Mouse (Mus musculus) adrenal gland, postnatal 14 days (tissue): ENCODE data around the gene Actrt2. TPM values are rescaled to one million over a fixed set of nuclear protein-coding genes. Genes with fewer than 3 reads are reported as not detected.

Experiments used
- DNase-seq: peaks from one replicate; pipeline ENCODE4 v3.0.0; 2021; ENCODE audit warnings: mixed read lengths
- total RNA-seq: library from RNA; stranded (reverse); gene quantifications from 2 replicates; pipeline ENCODE4 v1.2.3, GENCODE M21; 2021

Actrt2 gene
- total RNA-seq, 1 experiment from 2014 or later = not detected

DNA sequence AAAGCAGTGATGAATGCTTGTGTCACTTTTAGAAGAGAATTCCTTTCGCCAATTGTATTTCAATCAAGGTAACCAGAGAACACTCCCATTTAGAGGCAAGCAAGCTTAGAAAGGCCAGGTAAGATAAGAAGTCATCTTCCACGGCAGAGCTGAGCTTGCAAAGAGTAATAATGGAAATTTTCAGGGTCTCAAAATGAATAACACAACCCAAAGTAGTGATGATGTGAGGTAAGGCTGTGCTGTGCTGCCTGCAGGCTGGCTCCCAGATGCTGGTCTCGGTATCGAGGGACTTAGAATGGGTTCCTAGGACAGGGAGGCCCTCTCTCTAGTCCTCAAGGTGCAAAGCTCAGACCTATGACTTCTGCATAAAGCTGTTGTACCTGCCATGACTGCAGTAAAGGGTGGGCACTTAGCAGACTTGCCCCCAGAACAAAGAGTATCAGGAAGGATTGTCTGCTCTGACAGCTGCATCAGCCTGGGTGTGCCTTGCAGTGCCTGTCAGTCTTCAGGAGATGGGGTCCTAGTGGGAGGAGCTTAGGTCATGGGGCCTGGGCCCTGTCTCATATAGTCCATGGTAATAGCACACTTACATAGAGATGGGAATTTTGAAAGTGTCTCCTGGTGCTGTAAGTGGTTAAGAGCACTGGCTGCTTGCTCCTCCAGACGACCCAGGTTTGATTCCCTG, 15.5 kb upstream of the Actrt2 start:
- no peak for DNase-seq

DNA sequence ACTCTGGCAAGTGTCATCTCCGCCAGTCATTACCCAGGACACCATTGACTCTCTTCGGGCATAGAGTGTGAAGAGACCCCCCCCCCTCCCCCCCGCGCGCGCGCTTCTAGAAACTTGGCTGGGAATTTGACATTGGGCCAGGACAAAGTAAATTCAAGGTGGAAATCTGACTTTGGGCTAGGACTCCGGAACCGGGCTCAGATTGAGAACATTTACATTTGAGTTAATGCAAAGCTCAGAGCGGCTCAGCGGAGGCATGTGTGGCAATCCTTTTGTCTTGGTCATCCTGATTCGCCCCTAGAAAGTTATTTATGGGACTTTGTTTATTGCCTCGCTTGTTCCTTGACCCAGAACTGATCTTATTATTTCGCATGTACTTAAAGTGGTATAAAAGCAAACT, 14.6 kb upstream of the Actrt2 start:
- DNase-seq = no peak

DNA sequence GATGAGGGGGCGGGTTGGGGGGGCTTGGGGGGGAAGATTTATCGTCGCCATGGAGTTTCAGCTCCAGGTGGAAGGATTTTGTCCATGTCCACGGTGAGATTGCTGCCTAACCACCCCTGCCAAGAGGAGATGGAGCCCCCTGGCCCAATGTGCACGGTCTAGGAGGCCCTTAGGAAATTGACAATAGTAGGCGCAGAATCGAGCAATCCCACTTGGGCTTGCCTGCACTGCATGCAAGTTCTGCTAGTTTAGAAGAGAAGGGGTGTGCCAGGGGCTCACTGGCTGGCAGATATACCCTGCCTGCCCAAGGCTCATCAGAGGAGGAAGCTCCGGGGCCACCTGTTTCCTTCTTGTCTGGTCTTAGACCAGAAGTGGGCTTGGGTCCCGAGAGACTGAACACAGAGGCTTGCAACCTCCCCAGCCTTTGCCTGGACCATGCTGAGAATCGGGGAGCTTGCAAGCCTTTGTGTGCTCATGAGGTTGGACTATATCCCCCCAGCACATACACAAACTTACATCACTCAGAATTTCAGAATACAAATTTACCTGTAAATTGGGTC, 7.9 kb upstream of the Actrt2 start:
- DNase-seq = no peak

DNA sequence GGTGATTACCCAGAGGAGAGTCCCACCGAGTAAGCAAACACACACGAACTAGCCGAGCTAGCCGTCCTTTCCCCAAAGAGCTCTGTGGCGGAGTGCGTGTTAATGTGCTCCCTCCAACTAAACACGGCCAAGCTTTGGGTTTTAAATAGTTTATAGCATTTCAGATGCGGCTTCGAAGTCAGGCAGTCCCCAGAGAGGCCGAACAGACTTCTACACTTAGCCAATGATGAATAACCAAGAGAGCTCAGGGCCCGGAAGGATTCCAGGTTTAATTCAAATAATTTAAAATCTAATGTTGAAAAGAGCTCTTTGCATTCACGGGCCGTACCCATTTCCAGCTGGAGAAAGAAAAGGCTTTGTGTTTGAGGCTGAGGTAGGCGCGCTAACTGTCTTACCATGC, 7.3 kb upstream of the Actrt2 start:
- DNase-seq = no peak

DNA sequence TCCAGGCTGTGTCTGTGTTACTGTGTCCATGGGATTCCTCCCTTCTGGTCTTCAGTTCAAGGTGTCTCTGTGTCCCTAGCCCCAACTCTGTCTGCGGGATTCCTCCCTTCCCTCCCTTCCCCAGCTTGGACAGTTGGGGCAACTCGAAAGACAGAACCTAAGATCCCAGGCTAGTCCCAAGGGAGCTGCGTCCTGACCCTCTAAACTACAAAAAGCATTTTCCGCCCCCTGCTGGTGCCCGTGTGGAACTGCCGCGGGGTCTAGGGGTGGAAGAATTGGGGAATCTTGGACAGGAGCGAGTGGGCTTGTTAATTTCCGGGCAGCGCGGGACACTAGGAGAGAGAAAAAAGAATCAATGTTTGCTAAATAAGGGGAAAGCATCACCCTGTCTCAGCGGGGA, 6.9 kb upstream of the Actrt2 start:
- peak; percentile 69 for DNase-seq

DNA sequence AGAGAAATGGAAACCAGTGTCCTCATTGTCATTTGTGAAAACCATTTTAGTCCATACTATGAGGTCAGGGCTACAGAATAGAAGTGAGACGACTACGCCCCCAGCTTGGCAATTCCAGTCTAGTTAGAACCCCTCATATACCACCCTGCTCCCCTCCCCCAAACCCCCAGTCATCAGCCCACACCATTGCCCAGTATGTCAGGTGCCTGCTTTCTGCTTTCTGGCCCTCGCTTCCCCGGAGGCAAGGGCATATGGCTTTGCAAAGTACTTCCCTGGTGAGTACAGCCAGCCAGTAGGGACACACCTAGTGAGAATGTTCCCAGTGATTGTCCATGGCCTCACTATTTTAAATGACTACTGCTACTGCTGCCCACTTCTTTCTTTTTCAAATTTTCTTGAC, 6.3 kb upstream of the Actrt2 start:
- no peak for DNase-seq

DNA sequence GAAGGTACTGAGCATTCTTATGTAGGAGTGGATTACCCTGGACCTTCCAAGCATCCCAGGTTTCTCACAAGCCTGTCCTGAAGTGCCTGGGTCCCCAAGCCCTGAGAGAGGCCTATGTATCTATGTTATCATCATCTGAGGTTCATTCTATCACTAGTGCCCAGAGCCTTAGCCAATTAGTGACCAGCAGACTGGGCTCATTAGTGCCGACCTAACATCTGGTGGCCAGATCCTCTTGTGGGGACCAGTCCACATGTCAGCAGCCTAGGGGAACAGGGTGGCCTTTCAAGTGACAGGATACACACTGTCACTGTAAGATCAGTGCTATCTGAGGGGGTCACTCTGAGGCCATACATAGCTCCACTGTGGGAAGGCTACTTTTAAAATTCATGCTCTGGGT, 4.4 kb upstream of the Actrt2 start:
- DNase-seq = no peak

DNA sequence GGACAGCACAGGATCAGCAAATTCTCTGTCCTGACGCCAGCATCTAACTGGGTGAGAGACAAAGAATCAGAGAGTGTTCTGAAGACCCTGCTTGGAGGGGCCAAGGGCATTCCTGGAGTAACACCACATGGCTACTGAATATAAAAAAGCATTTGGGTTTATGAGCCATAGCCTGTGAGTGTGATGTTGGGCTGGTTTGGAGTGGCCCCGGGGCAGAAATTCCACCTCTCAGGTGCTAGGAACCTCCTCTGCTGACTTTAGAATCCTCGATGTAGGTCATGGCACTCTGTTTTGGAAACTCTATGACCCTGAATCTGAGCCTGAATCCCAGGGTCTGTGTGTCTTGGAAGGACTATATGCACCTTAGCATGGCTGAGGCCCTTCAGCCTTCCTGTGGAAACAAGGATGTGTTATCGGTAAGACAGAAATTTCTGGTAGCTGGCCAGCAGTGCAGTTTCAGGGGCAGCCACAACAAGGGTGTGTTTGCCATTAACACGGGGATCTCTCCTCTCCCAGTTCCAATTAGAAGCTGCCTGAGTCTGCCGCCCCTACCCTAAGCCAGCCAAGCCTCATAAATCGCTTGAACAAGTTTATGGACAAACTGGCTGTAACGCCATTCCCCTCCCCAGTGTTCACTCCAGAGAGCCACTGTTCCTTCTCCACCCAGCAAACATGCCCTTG, 3.7 kb upstream of the Actrt2 start:
- no peak for DNase-seq

DNA sequence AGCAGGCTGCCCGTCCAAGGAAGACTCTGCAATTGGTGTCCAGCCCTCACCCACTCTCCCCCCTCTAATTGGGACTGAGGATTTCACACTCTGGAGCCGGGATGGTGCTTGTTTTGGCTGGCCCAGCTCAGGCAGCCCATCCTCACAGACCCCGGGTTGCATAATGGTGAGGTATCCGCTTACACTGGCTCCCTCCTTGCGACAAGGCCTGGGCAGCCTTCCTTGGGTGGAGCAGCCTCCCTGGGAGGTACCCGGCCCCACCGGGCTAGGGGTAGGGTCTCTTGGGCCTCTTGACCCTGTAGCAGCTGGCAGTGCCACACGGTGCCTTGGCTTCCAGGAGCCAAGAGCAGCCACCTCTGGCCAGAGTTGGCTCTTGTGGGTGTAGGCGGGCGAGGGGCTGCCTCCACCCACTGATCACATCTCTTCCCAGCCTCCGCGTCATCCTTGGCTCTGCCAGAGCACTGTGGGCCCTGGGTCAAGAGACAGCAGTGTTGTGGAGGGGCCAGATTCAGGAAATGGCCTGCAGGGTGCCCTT, 4.9 kb downstream of the Actrt2 start:
- peak; percentile 32 for DNase-seq

DNA sequence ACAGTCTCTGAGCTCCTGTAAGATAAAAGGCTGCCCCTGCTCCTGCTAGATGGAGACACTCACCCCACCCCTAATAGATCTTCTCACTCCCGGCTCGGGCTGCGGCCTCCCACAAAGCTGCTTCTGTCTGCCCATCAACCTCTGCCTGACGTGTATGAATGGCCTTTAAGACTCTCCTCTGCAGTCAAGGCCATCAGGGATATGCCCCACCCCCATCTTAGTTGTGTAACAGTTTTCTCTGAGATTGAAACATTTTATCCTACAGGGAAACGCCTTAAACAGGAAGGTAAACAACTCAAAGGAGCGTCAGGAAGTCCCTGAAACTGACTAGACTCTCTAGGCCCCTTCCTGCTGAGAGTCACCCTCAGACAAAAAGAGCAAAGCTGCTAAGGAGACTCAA, 6.4 kb downstream of the Actrt2 start:
- no peak for DNase-seq

DNA sequence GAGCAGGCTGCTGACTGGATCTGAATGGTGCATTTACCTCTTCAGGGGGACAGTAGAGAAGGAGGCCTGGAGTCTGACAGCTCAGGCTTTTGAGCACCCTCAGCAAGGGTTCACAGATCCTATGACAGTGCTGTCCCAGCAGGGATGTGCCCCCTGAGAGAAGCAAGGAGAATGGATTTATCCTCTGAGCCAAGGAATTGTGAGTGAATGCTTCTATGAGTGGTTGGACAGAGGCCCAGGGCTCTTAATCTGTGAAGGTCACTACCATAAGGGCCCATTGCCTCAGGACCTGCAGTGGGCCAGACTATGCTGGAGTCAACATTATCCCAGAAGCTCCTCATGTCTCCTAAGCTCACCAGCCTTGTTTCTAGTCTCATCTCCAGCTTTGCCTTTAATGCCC, 7.6 kb downstream of the Actrt2 start:
- DNase-seq = no peak

DNA sequence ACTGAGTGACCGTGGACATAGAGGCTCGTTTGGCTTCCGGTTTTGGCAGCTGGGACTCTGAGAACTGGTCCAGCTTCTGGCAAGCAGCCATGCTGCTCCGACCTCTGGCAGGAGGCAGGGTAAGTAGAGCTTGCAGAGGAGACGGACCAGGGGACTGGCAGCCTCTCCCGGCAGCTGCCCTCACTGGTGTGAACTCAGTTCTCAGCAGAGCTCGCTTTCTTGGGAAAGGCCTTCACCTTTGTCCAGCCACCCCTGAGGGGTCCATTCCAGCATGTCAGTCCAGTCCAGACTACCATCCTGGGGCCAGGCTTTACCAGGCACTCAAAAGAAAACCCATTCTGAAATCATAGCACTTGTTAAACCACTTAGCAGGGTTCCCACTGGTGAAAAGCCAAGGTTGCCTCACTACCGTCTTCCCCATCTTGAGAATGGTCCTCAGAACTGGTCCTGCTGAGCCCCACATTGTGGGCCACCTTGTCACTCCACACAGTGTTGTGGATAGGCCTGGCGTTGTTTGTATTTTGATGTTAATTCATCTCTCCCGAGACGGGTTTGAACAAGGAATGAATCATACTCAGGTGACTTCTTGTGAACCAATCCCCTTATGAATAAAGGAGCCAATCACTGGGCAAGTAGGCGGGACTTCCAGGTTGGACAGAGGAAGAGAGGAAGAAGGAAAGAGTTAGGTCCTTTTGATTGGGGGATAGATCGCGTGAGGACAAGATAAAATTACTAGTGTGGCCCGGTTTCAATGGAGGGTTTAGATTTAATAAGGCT, 12.3 kb downstream of the Actrt2 start:
- peak; percentile 58 for DNase-seq

DNA sequence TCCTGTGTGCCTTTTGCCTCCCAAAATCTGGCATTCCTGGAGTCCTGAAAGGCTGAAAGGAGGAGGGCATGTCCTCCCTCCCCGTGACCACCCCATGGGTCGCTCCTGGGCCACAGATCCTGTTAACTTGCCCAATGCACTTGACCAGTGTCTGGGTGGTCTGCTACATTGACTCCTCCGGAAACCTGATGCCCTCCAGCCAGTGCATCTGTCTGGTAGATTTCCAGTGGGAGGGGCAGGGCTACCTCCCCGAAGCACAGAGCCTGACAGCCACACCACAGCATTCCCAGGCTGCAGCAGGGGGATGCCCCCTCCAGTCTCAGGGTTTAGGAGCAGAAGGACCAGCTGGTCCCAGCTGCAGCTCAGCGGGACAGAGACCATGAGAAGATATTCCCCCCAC, 15.2 kb downstream of the Actrt2 start:
- no peak for DNase-seq

DNA sequence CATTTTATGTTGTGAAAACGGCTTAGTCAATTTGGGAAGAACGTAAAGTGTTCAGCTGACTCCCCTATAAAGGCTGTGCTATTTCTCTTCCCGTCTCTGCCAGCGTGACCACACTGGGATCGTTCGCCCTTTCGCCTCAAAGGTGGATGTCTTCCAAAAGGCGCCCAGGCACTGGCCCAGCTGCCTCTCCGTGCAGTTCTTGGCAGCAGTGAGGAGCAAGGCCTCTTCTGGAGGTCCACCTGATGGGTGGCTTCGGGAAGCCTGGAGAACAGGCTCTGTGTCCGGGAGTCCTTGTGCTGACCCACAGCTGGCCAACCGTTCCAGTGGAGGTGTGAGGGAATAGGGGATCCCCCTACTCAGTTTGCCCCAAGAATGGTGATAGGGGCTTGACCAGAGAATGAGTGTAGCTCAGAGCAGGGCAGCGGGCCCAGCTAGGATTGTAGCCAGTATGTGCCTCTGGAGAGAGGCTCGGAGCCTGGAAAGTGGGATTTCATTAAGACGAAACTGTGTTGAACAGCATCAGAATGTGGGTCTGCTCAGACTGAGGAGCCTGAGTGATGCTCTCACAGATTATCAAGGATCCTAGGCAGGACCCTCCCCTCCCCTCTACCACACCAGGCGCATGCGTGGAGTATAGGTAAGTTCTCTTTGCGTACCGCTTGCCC, 18.5 kb downstream of the Actrt2 start:
- peak; percentile 62 for DNase-seq

DNA sequence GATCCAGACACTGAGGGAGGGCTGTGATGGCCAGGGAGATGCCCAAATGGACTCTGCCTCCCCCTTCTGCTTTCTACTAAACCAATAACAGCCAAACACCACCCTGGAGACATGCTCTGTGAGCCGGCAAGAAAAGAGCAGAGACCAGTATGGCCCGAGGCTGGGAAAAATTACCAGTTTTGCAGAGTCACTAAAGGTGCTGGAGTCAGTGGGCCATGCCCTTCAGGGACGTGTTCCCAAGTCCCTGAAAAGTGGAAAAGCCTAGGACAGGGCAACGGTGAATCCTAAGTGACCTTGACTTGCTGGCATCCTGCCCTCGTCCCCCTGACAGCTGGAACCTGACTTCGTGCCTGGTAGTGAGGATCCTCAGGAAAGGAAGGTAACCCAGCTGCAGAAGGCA, 25.2 kb downstream of the Actrt2 start:
- no peak for DNase-seq

DNA sequence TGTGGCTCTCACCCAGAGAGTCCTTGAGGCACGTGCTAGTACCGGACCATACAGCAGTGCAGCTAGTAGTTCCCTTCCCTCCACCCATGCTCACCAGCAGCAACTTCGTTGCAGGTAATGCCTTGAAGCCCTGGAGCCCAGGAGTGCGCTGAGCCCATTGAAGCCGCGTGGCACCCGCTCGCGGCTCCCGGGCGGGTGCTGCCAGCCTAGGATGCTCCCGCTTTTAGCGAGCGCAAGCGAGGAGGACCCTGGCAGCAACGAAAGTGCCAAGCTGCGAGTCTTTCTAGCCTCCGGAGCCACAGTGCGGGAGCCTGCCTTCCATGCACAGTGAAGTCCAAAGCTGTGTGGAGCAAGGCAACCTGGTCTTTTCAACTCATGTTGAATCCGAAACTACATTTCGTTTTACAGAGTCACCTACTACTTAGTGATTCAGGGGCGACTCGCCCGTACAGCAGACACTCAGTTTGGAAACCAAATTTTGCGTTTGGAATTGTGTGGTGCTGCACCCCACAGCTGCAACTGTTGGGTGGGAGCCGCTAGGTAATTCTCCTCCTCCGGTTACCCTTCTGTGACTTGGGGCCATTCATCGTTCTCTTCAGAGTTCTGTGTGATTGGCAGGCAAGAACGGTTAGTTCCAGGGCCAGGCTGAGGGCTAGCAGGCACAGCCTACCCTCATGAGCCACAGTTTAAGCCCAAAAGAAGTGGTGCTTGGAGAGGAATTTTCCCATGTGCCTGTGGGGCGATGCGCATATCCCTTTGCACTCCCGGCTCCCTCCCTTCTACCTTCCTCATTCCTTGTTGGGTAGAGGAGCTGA, 26.2 kb downstream of the Actrt2 start:
- DNase-seq = no peak

DNA sequence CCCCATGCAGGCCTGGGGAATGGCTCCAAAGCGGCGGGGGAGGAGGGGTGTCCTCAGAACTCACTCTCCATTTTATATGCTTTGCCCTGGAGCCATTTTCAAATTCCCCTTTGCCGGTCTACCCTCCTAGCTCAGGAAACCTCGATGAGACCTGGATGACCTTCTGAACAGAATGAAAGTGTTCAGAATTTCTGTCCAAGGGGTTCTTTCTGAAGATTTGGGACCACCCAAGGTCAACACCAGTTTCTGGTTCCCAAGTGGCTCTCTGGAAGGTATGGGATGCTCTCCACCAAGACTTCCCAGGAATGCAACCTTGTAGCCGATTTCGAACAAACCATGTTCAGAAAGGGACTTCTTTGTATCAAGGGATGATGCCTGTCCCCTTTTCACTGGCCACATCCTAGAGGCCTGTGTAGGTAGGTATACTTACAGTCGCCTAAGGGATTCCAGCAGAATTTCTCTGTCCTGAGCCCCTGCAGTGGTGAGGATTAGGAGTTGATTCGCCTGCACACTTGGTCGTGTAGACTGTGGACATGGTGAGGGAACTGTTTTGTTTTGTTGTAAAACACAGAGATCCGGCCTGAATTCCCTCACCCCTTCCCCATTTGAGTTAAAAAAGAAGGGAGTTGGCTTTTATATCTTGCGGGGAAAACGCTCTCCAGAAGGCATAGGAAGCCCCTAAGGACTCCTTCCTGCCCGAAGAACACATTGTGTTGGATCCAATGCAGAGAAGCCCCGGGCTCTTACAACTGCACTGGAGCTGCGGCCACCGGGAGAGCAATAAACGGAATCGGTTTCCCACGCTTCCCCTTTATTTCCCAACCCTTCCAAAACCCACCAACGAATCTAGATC, 27.0 kb downstream of the Actrt2 start:
- DNase-seq = no peak

DNA sequence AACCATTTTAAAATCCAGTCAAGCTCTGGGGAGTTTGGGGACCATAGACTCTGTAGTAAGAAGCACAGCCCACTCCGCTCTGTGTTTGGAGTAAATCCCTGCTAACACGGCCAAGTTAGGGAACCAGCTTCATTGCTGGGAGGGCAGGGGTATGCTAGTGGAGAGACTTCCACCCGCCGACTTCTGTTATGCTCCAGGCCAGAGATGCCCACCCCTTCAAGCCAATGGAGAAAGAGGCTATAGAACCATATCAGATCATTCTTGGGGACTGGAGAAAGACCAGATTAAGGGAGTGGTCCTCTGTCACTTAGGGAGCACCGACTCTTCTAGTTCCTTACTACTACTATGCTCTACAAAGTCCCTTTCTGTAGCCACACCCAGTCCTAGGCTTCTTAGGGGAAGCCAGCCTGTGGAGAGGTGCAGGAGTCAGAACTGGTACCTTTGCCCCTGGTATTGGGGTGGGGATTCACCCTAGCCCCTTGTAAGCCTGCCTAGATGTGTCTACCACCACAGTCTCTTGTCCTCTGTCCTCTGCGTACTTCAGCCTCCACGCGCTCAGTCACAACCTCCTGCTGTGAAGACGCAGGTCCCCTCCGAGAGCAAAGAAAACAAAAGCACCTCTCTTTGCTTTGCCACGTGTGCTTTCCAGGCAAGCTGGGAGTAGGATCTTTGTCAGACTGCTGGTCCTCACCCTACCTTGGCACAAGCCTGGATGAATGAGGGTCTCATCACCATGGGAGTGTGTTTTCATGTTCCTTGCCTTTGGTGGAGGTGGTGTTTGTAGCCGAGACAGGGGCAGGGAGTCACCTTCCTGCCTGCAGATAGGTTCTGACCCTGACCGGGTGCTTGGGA, 27.9 kb downstream of the Actrt2 start:
- no peak for DNase-seq

DNA sequence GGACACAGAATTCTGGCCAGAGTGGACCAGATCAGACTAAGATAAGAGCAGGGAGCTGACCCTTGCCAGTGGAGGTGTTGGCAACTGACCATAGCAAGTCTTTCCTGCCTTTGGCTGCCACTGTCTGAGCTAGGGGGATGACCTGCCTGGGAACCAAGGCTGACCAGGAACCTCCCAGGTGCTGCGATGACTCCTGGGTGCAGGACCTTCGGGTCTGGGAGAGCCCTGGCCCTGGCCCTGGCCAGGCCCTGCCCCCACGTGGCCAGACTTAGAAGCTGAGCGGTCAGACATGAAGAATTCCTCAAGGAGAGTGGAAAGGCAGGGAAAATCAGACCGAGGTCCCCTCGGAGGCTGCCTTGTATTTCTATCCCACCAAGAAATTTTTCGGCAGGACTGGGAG, 28.5 kb downstream of the Actrt2 start:
- DNase-seq = peak; percentile 45
